Mouse (Mus musculus): Measurements from ENCODE around the gene Tmigd1. TPM values are rescaled to one million over a fixed set of nuclear protein-coding genes. Genes with fewer than 3 reads are reported as not detected.
A peak's percentile ranks its signal among the peaks of the same experiment; 100 is the strongest.

Tmigd1 gene
- polyA plus RNA-seq, 1 experiment from 2014 or later, result 0.13 TPM

DNA sequence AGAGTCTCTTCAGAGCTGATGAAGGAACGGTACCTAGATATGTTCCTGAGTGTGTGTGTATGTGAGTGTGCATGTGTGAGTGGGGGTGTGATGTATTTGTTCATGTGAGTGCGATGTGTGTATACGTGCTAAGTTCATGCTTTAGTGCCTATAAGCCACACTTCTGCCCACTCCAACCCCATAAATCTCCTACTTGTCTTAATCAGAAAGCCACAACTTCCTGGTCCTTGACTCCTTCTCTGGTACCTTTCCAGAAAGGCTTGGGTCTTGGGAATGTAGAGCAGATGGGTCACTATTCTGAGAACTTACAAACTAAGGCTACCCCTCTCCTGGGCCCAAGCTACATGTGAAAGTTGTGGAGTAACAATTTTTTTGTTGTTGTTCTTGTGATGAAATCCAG lies 3.2 kb upstream of the Tmigd1 start:
- no peak for DNase-seq
- ATAC-seq (ENCODE audit: insufficient read depth), result no peak
- Histone ChIP-seq H3K4me2 (no peak overlapping the region), H3K27me3 (ENCODE audit: insufficient read depth, low read length) (no peaks in the 10 kb centered on the region), H3K27ac (ENCODE audit: low read depth) (no peak overlapping the region; the same call in 1 of the 2 replicates), H3K4me1 (ENCODE audit: insufficient read depth) (peaks cover 10% of the 10 kb centered on the region), H3K4me3 (ENCODE audit: low read depth, low read length) (no peak overlapping the region), H3K36me3 (ENCODE audit: insufficient read depth) (no peaks in the 10 kb centered on the region), H3K9me3 (ENCODE audit: low read depth, low read length) (no peaks in the 10 kb centered on the region), H3K9ac (no peak overlapping the region)
- TF ChIP-seq CTCF (IDR thresholded peaks at IDR 0.05; ENCODE audit: low read depth), result no peak
- 74% methylated on average over 3 of the region's 3 CpGs for WGBS

DNA sequence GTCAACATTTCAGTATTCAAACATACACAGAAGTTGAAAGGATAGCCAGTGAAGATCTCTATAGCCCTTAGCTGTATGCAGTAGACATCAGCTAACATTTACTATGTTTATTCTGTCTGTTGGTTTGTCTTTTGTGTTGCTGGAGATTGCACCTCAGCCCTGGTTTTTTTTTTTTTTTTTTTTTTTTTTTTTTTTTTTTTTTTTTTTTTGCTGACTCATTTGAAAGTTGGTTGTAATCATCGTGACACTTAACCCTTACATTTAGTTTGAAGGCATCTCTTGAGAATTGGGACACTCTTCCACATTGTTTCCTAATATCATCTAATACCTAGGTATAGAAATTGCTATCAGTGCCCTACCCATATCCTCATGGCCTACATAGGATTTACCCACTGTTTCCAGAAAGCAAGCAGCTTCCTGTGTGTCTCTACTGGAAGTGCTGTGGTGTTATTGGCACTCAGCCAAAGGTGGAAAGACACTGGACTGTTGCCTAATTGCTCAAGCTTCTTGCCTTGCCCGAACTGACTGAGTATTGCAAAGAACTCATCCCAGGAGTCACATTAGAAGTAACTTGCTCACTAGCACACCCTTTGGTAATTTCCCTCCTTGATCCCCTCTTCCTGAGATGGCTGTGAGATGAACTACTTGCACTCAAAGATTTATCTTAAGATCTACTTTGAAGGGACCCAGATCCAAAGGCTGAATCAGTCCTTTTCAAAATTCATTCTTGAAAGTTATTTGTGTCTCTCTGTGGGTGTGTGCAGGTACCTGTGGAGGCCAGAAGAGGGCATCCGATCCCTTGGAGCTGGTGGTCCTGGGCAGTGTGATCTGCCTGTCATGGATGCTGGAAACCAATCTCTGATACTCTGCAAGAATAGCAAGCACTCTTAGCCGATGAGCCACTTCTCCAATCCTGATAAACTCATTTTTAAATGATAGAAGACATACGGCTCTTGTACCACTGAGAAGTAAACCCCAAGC lies 1.9 kb upstream of the Tmigd1 start:
- Histone ChIP-seq H3K4me1 (ENCODE audit: insufficient read depth) (peaks cover 7% of the 10 kb centered on the region; the same call in 1 of the 2 replicates), H3K9me3 (ENCODE audit: low read depth, low read length) (no peaks in the 10 kb centered on the region), H3K27me3 (ENCODE audit: insufficient read depth, low read length) (no peaks in the 10 kb centered on the region), H3K36me3 (ENCODE audit: insufficient read depth) (no peaks in the 10 kb centered on the region), H3K4me3 (ENCODE audit: low read depth, low read length) (no peak overlapping the region), H3K9ac (no peak overlapping the region), H3K4me2 (no peak overlapping the region), H3K27ac (ENCODE audit: low read depth) (no peak overlapping the region)
- TF ChIP-seq CTCF (IDR thresholded peaks at IDR 0.05; ENCODE audit: low read depth), result peak; percentile 58
- ATAC-seq (ENCODE audit: insufficient read depth), result no peak
- WGBS, result 54% methylated on average over 5 of the region's 5 CpGs
- DNase-seq, result peak; percentile 88

DNA sequence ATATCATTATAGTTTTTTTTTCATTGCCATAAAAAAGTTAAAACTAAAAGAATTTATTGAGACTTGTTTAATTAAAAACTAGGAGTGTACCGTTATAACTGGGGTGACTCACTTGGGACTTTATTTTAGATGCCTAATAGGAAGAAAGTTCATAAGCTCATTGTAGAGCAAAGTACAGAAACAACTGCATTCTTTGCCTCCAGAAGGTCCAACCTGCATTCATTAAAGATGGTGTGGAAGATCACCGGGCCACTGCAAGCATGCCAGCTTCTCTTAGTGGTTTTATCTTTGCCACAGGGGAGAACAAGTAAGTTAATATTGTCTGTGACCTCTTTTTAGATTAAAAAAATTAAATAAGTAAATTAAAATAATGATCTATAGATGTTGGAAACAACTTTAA lies 2.4 kb downstream of the Tmigd1 start:
- Histone ChIP-seq H3K27ac (ENCODE audit: low read depth) (no peak overlapping the region), H3K9ac (no peak overlapping the region), H3K4me2 (no peak overlapping the region), H3K4me3 (ENCODE audit: low read depth, low read length) (no peak overlapping the region), H3K36me3 (ENCODE audit: insufficient read depth) (no peaks in the 10 kb centered on the region), H3K27me3 (ENCODE audit: insufficient read depth, low read length) (no peaks in the 10 kb centered on the region), H3K9me3 (ENCODE audit: low read depth, low read length) (no peaks in the 10 kb centered on the region), H3K4me1 (ENCODE audit: insufficient read depth) (no peaks in the 10 kb centered on the region)
- 85% methylated on average over 2 of the region's 2 CpGs for WGBS
- no peak for ATAC-seq (ENCODE audit: insufficient read depth)
- no peak for TF ChIP-seq CTCF (IDR thresholded peaks at IDR 0.05; ENCODE audit: low read depth)
- DNase-seq, result no peak

DNA sequence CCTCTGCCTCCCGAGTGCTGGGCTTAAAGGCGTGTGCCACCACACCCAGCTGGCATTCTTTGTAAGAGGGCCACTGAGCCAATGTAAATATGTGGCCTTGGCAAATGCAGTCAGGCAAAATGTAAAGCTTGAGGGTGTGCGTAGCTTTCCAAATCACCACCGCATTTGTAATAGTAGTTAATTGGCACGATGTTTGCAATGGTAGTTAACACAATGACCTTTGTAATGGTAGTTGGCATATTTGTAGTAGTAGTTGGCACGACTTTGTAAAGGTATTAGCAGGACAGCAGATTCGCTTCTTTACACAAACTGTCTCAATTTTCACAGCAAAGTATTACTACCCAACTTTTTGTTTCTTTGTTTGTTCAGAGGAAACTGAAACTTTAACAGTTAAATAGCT lies 6.7 kb downstream of the Tmigd1 start:
- H3K4me1 ChIP-seq (ENCODE audit: insufficient read depth), result peaks cover 19% of the 10 kb centered on the region; the same call in 1 of the 2 replicates

DNA sequence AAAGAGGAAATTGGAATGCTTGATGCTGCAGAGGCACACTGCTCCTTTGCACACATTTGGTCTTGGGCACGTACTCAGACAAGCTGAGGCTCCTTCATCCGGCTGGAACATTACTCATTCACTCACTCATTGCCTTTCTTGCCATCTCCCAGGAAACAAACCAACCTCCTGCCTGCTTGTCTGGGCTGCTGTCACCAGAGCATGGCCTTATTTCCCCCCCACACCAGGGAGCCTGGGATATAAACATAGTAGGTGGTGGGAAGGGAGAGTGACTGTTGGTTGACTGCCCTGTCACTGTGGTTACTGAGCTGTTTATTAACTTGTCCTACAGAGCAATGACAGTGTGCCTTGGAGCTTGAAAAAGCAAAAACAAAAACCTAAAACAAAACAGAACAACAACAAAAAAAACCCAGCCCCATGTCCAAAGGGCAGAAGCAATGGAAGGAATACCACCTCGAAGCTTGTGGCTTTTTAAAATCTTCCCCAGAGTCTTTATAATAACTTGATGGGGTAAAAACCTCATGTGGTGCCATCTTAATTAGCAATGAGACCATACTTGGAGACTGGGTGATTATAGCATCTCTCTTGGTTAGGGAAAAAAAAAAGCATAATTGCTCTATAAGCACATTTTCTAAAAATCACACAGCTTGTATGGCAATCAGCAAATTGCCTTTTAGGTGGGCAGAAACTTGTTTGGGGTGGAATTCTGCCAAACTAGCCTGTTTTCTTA lies 9.5 kb downstream of the Tmigd1 start:
- DNase-seq, result peak; percentile 69
- Histone ChIP-seq H3K4me3 (ENCODE audit: low read depth, low read length) (no peak overlapping the region), H3K9me3 (ENCODE audit: low read depth, low read length) (no peaks in the 10 kb centered on the region), H3K27me3 (ENCODE audit: insufficient read depth, low read length) (no peaks in the 10 kb centered on the region), H3K27ac (ENCODE audit: low read depth) (peak overlapping the region; percentile 63), H3K4me1 (ENCODE audit: insufficient read depth) (peaks cover 19% of the 10 kb centered on the region; the same call in 1 of the 2 replicates), H3K4me2 (no peak overlapping the region), H3K9ac (no peak overlapping the region), H3K36me3 (ENCODE audit: insufficient read depth) (no peaks in the 10 kb centered on the region)
- no peak for TF ChIP-seq CTCF (IDR thresholded peaks at IDR 0.05; ENCODE audit: low read depth)
- 27% methylated on average over 3 of the region's 3 CpGs for WGBS
- ATAC-seq (ENCODE audit: insufficient read depth), result peak; percentile 85

More for the DNA sequence above, 6.7 kb downstream of the Tmigd1 start:
- Histone ChIP-seq H3K27ac (ENCODE audit: low read depth) (no peak overlapping the region), H3K27me3 (ENCODE audit: insufficient read depth, low read length) (no peaks in the 10 kb centered on the region), H3K9me3 (ENCODE audit: low read depth, low read length) (no peaks in the 10 kb centered on the region), H3K4me3 (ENCODE audit: low read depth, low read length) (no peak overlapping the region), H3K9ac (no peak overlapping the region), H3K4me2 (no peak overlapping the region), H3K36me3 (ENCODE audit: insufficient read depth) (no peaks in the 10 kb centered on the region)
- 86% methylated on average over 7 of the region's 7 CpGs for WGBS
- no peak for TF ChIP-seq CTCF (IDR thresholded peaks at IDR 0.05; ENCODE audit: low read depth)
- DNase-seq, result no peak
- ATAC-seq (ENCODE audit: insufficient read depth), result no peak

DNA sequence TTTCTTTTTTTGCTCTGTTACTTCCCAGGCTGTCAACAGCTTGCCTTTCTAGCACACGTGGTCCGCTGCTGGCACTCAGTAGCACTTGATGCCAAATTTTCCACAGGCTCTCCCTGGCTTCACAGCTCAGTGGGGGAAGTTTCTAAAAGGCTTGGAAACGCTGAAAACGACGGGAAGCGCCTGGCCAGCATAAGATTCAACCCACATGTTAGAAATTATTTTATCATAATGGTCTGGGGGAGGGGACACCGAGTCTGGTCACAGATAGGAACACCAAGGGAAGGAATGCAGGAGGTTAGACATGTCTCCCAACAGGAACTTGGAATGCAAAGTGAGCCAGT lies 10.1 kb downstream of the Tmigd1 start:
- peak overlapping the region; percentile 63 for H3K27ac ChIP-seq (ENCODE audit: low read depth)
- WGBS, result 21% methylated on average over 7 of the region's 7 CpGs

DNA sequence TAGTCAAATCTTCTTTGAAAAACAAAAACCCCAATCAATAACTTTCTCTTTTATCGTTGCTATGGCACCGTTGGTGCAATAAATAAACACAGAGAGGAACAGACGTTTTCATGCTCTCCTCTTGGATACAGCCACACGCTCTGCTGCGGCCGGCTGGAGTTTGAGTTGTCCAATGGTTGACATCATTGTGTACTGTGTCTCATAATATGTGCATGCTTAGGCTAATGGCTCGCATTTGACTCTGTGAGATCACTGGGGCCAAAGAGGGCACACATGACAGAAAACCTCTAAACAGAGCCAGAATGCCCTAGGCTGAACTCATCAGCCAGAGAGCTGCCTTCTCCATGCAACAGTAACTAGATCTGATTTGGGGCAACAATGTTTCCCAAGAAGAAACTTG lies 12.4 kb downstream of the Tmigd1 start:
- H3K9ac ChIP-seq, result no peak overlapping the region
- peaks cover 27% of the 10 kb centered on the region; the same call in 1 of the 2 replicates for H3K4me1 ChIP-seq (ENCODE audit: insufficient read depth)
- ATAC-seq (ENCODE audit: insufficient read depth), result no peak
- H3K4me3 ChIP-seq (ENCODE audit: low read depth, low read length), result no peak overlapping the region
- no peak for TF ChIP-seq CTCF (IDR thresholded peaks at IDR 0.05; ENCODE audit: low read depth)
- no peak overlapping the region for H3K27ac ChIP-seq (ENCODE audit: low read depth)
- WGBS, result 38% methylated on average over 7 of the region's 7 CpGs
- H3K4me2 ChIP-seq, result no peak overlapping the region
- DNase-seq, result peak; percentile 25
- H3K27me3 ChIP-seq (ENCODE audit: insufficient read depth, low read length), result no peaks in the 10 kb centered on the region
- no peaks in the 10 kb centered on the region for H3K36me3 ChIP-seq (ENCODE audit: insufficient read depth)
- no peaks in the 10 kb centered on the region for H3K9me3 ChIP-seq (ENCODE audit: low read depth, low read length)

More for the DNA sequence above, 10.1 kb downstream of the Tmigd1 start:
- H3K4me1 ChIP-seq (ENCODE audit: insufficient read depth), result peaks cover 21% of the 10 kb centered on the region; the same call in 1 of the 2 replicates
- H3K4me2 ChIP-seq, result peak overlapping the region; percentile 4; the same call in 1 of the 2 replicates
- no peak for TF ChIP-seq CTCF (IDR thresholded peaks at IDR 0.05; ENCODE audit: low read depth)
- H3K27me3 ChIP-seq (ENCODE audit: insufficient read depth, low read length), result no peaks in the 10 kb centered on the region
- no peak overlapping the region for H3K9ac ChIP-seq
- ATAC-seq (ENCODE audit: insufficient read depth) (peak; percentile 73; the same call in 1 of the 2 replicates), DNase-seq (peak; percentile 80)
- no peaks in the 10 kb centered on the region for H3K36me3 ChIP-seq (ENCODE audit: insufficient read depth)
- no peaks in the 10 kb centered on the region for H3K9me3 ChIP-seq (ENCODE audit: low read depth, low read length)
- no peak overlapping the region for H3K4me3 ChIP-seq (ENCODE audit: low read depth, low read length)
